Mouse (Mus musculus) lung, adult 2 months (tissue): Measurements from ENCODE around the gene Polr2h.

ENCODE experiments used
- CTCF ChIP-seq: fragments of 200-500 bp; IDR thresholded peaks from 2 replicates; pipeline ENCODE4 v1.5.1; 2011; ENCODE audit warnings: mild to moderate bottlenecking, low read length, control low read depth; ENCODE audit not compliant: insufficient read depth
- POLR2A ChIP-seq: fragments of 200-500 bp; IDR thresholded peaks from 2 replicates; pipeline ENCODE4 v1.6.1; 2011; ENCODE audit warnings: low read depth, mild to moderate bottlenecking, control low read depth, low read length, borderline replicate concordance; ENCODE audit errors: extremely low read depth

DNA sequence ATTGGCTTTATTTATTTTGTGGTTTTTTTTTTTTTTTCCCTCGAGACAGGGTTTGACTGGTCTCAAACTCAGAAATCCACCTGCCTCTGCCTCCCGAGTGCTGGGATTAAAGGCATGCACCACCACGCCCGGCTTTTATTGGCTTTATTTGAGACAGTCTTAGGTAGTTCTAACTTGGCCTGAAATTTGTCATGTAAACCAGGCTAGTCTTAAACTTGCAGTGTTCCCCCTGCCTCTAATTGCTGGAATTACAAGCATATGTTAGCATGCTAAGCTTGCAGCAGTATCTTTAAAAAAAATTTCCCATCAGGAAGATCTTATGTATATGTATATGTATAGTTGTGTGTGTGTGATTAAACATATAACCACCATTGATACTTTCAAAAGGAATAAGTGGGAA is 40.8 kb upstream of the Polr2h start:
- TF ChIP-seq CTCF = no peak
- no peak for TF ChIP-seq POLR2A
